Mouse (Mus musculus): ENCODE results near the gene Pik3ca.
"Not testable (repeated sequence)": the region's sequence is repeated elsewhere in the genome, so short reads cannot be mapped to it uniquely, and the experiment has no call there.

Pik3ca gene

DNA sequence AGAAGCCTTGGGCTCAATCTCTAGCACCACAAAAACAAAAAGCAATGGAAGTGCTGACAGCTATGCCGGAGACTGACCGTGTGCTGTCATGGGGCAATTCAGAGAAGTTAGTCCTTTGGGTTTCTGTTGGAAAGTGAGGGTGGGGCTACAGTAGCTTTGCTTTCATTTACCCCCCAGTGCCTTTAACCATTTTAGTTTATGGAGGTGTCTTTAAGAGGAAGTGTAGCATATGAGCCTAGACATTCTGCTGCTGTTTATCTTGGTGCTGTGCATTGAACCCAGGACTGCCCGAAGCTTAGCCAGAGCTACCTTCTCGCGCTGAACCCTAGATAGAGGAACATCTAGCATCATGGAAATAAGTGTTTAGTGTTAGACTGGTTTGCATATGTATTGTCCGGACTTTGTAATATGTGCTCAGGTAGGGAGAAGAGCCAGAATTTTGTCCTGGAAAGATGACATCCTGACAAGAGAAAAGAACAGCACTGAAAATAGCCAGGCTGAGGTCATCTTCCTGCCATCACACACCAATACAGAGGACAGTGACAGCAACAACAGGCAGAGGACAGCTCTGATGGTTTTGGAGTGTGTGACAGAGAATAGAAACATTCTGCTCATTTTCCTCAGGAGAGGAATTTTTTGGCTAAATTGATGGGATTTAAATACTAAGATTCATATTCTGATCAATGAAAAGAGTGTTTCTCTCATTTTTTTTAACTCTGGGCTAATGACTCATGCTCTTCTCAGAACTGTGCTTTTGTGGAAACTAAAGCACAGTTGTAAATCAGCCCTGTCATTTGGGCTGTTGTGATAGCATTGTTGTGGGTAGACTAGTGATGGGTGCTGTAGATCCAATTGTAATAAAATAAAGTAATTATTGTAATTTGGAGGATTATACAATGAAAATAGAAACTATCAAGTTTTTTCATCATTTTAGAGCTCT is 23.9 kb downstream of the Pik3ca start:
- H3K9me3 ChIP-seq (ENCODE audit: low read length) = no peaks in the 10 kb centered on the region
- no peak for TF ChIP-seq POU5F1 (IDR thresholded peaks at IDR 0.05; ENCODE audit: borderline replicate concordance, low read length)
- TF ChIP-seq CTCF (conservative IDR thresholded peaks at IDR 0.05; ENCODE audit: low read length) = no peak
- TF ChIP-seq NANOG (IDR thresholded peaks at IDR 0.05; ENCODE audit: borderline replicate concordance, low read length) = no peak

GRCm38 (mm10) chr3:32427695-32428094 is 30.2 kb downstream of the Pik3ca start:
- no peak for TF ChIP-seq NANOG (IDR thresholded peaks at IDR 0.05; ENCODE audit: borderline replicate concordance, low read length)
- TF ChIP-seq POU5F1 (IDR thresholded peaks at IDR 0.05; ENCODE audit: borderline replicate concordance, low read length) = no peak
- TF ChIP-seq CTCF (conservative IDR thresholded peaks at IDR 0.05; ENCODE audit: low read length) = no peak
- peaks cover 3% of the 10 kb centered on the region; the same call in 1 of the 2 replicates for H3K36me3 ChIP-seq (ENCODE audit: insufficient read depth, low read length)
- peaks cover under 1% of the 10 kb centered on the region; the same call in 1 of the 2 replicates for H3K4me1 ChIP-seq (replicated peaks; ENCODE audit: low read depth, low read length)
- no peaks in the 10 kb centered on the region for H3K9me3 ChIP-seq (ENCODE audit: low read length)
- H3K27me3 ChIP-seq (ENCODE audit: insufficient read depth, low read length) = no peaks in the 10 kb centered on the region
- H3K4me3 ChIP-seq (replicated peaks; ENCODE audit: low read length) = no peak overlapping the region

More for the DNA sequence above, 23.9 kb downstream of the Pik3ca start:
- H3K4me1 ChIP-seq (replicated peaks; ENCODE audit: low read depth, low read length) = no peaks in the 10 kb centered on the region
- H3K27me3 ChIP-seq (ENCODE audit: insufficient read depth, low read length) = no peaks in the 10 kb centered on the region
- no peak overlapping the region for H3K4me3 ChIP-seq (replicated peaks; ENCODE audit: low read length)
- peaks cover 18% of the 10 kb centered on the region for H3K36me3 ChIP-seq (ENCODE audit: insufficient read depth, low read length)

- H3K27me3 ChIP-seq (ENCODE audit: insufficient read depth, low read length) = no peaks in the 10 kb centered on the region
- H3K9me3 ChIP-seq (ENCODE audit: low read length) = no peaks in the 10 kb centered on the region
- TF ChIP-seq NANOG (IDR thresholded peaks at IDR 0.05; ENCODE audit: borderline replicate concordance, low read length) (no peak), CTCF (conservative IDR thresholded peaks at IDR 0.05; ENCODE audit: low read length) (no peak), POU5F1 (IDR thresholded peaks at IDR 0.05; ENCODE audit: borderline replicate concordance, low read length) (no peak)
- H3K4me1 ChIP-seq (replicated peaks; ENCODE audit: low read depth, low read length) = peaks cover 5% of the 10 kb centered on the region; the same call in 1 of the 2 replicates
- no peak overlapping the region for H3K4me3 ChIP-seq (replicated peaks; ENCODE audit: low read length)
- peaks cover 3% of the 10 kb centered on the region; the same call in 1 of the 2 replicates for H3K36me3 ChIP-seq (ENCODE audit: insufficient read depth, low read length)
These were observed 30.9 kb downstream of the Pik3ca start for GRCm38 (mm10) chr3:32428361-32428760.

GRCm38 (mm10) chr3:32428921-32429320 is 31.4 kb downstream of the Pik3ca start:
- TF ChIP-seq NANOG (IDR thresholded peaks at IDR 0.05; ENCODE audit: borderline replicate concordance, low read length) (no peak), CTCF (conservative IDR thresholded peaks at IDR 0.05; ENCODE audit: low read length) (no peak), POU5F1 (IDR thresholded peaks at IDR 0.05; ENCODE audit: borderline replicate concordance, low read length) (no peak)
- Histone ChIP-seq H3K36me3 (ENCODE audit: insufficient read depth, low read length) (0 out of 2 replicates have a peak, but pooled peaks cover 3% of the 10 kb centered on the region), H3K4me3 (replicated peaks; ENCODE audit: low read length) (no peak overlapping the region), H3K27me3 (ENCODE audit: insufficient read depth, low read length) (no peaks in the 10 kb centered on the region), H3K4me1 (replicated peaks; ENCODE audit: low read depth, low read length) (peaks cover 11% of the 10 kb centered on the region; the same call in 1 of the 2 replicates), H3K9me3 (ENCODE audit: low read length) (no peaks in the 10 kb centered on the region)

GRCm38 (mm10) chr3:32429351-32429750 is 31.9 kb downstream of the Pik3ca start:
- not testable (repeated sequence) for H3K9me3 ChIP-seq (ENCODE audit: low read length); H3K36me3 ChIP-seq (ENCODE audit: insufficient read depth, low read length); H3K27me3 ChIP-seq (ENCODE audit: insufficient read depth, low read length); H3K4me3 ChIP-seq (replicated peaks; ENCODE audit: low read length)
- H3K4me1 ChIP-seq (replicated peaks; ENCODE audit: low read depth, low read length) = peaks cover 11% of the 10 kb centered on the region; the same call in 1 of the 2 replicates

- H3K36me3 ChIP-seq (ENCODE audit: insufficient read depth, low read length) = 0 out of 2 replicates have a peak, but pooled peaks cover 3% of the 10 kb centered on the region
- no peak overlapping the region for H3K4me3 ChIP-seq (replicated peaks; ENCODE audit: low read length)
- peaks cover 19% of the 10 kb centered on the region for H3K4me1 ChIP-seq (replicated peaks; ENCODE audit: low read depth, low read length)
- no peaks in the 10 kb centered on the region for H3K27me3 ChIP-seq (ENCODE audit: insufficient read depth, low read length)
- no peaks in the 10 kb centered on the region for H3K9me3 ChIP-seq (ENCODE audit: low read length)
- TF ChIP-seq POU5F1 (IDR thresholded peaks at IDR 0.05; ENCODE audit: borderline replicate concordance, low read length) (no peak), NANOG (IDR thresholded peaks at IDR 0.05; ENCODE audit: borderline replicate concordance, low read length) (no peak), CTCF (conservative IDR thresholded peaks at IDR 0.05; ENCODE audit: low read length) (no peak)
These were observed 32.9 kb downstream of the Pik3ca start for GRCm38 (mm10) chr3:32430394-32430793.

DNA sequence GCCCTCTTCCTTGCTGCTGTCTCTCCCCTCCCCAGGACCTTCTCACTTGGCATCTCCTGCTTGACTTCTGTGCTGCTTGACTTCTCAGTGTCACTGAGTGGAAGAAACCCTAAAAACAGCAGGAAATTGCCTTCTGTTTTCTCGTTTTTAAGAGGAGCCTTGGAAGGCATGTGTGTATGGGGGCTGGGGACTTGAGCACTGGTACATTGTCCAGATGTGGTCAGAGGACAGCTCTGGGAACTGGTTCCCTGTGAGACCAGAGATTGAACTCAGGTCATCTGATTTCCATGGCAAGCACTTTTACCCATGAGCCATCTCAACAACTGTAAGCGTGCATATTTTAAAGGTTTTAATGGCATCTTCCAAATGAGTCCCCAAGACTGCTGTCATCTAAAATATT is 36.5 kb downstream of the Pik3ca start:
- Histone ChIP-seq H3K4me1 (replicated peaks; ENCODE audit: low read depth, low read length) (peaks cover 26% of the 10 kb centered on the region), H3K9me3 (ENCODE audit: low read length) (no peaks in the 10 kb centered on the region), H3K27me3 (ENCODE audit: insufficient read depth, low read length) (no peaks in the 10 kb centered on the region), H3K4me3 (replicated peaks; ENCODE audit: low read length) (no peak overlapping the region), H3K36me3 (ENCODE audit: insufficient read depth, low read length) (peaks cover 26% of the 10 kb centered on the region)
- TF ChIP-seq NANOG (IDR thresholded peaks at IDR 0.05; ENCODE audit: borderline replicate concordance, low read length) (no peak), POU5F1 (IDR thresholded peaks at IDR 0.05; ENCODE audit: borderline replicate concordance, low read length) (no peak), CTCF (conservative IDR thresholded peaks at IDR 0.05; ENCODE audit: low read length) (no peak)

- Histone ChIP-seq H3K4me1 (replicated peaks; ENCODE audit: low read depth, low read length) (peaks cover 28% of the 10 kb centered on the region), H3K9me3 (ENCODE audit: low read length) (no peaks in the 10 kb centered on the region), H3K4me3 (replicated peaks; ENCODE audit: low read length) (no peak overlapping the region), H3K36me3 (ENCODE audit: insufficient read depth, low read length) (peaks cover 46% of the 10 kb centered on the region), H3K27me3 (ENCODE audit: insufficient read depth, low read length) (no peaks in the 10 kb centered on the region)
- no peak for TF ChIP-seq NANOG (IDR thresholded peaks at IDR 0.05; ENCODE audit: borderline replicate concordance, low read length)
- no peak for TF ChIP-seq CTCF (conservative IDR thresholded peaks at IDR 0.05; ENCODE audit: low read length)
- TF ChIP-seq POU5F1 (IDR thresholded peaks at IDR 0.05; ENCODE audit: borderline replicate concordance, low read length) = no peak
These were observed 38.6 kb downstream of the Pik3ca start for GRCm38 (mm10) chr3:32436101-32436500.
